In the genomic region with DNA sequence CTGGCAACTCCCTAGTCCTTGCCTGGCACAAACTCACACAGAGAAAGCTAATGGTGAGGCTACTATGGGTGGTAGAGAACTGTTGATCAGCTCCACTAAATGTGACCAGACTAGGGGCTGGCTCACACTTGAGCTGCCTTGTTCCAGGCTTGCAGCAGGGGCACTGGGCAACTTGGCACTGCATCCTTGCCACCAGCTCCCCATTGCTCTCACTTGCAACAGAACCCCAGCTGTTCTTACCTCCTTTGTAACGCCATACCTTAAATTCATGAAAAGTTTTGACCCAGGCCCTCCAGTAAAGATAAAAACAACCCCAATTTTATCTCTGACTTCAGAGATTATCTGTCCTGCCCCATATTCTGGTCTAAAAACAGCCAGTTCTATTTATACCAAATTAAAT, we compare ENCODE assay signal across 24 mouse cellular contexts.
"Had no signal": no experiment of that assay in that cellular context is flagged by ENCODE, and none has a peak within 500 bp of the region (broad histone marks: within the 10 kb centered on the region; RNA-seq: fewer than 3 reads in every experiment).

No protein-coding gene starts in this region.

- H3K27ac ChIP-seq: embryonic facial prominence, embryonic 10.5 days; embryonic facial prominence, embryonic 12.5 days; embryonic facial prominence, embryonic 13.5 days; embryonic facial prominence, embryonic 15.5 days; forebrain, embryonic 10.5 days; forebrain, embryonic 12.5 days; forebrain, embryonic 13.5 days; forebrain, embryonic 15.5 days; heart, adult 2 months; heart, embryonic 10.5 days had no signal

- H3K27me3 ChIP-seq: embryonic facial prominence, embryonic 12.5 days; embryonic facial prominence, embryonic 13.5 days; embryonic facial prominence, embryonic 15.5 days; forebrain, embryonic 12.5 days; forebrain, embryonic 13.5 days; forebrain, embryonic 15.5 days had no signal

- H3K36me3 ChIP-seq: embryonic facial prominence, embryonic 10.5 days; embryonic facial prominence, embryonic 12.5 days; embryonic facial prominence, embryonic 13.5 days; embryonic facial prominence, embryonic 15.5 days; forebrain, embryonic 10.5 days; forebrain, embryonic 12.5 days; forebrain, embryonic 15.5 days; heart, embryonic 10.5 days had no signal

- DNase-seq: cerebellum, adult 9-10 months; cerebellum, adult 9-11 months; cerebellum, postnatal 14 days; cerebellum, postnatal 25 days; cerebellum, postnatal 36 days; embryo, embryonic 11 days; forebrain, postnatal 0 days; gastrocnemius, postnatal 10 days; gastrocnemius, postnatal 14 days; gastrocnemius, postnatal 25 days; gastrocnemius, postnatal 36 days; heart, adult 11 months; heart, adult 18-20 months; heart, adult 2 months had no signal

- H3K4me2 ChIP-seq: embryonic facial prominence, embryonic 12.5 days; embryonic facial prominence, embryonic 13.5 days; embryonic facial prominence, embryonic 15.5 days; forebrain, embryonic 12.5 days; forebrain, embryonic 13.5 days; forebrain, embryonic 15.5 days had no signal

- H3K4me3 ChIP-seq: embryonic facial prominence, embryonic 10.5 days; embryonic facial prominence, embryonic 12.5 days; embryonic facial prominence, embryonic 13.5 days; embryonic facial prominence, embryonic 15.5 days; erythroblast, embryonic 14.5 days; forebrain, embryonic 10.5 days; forebrain, embryonic 12.5 days; forebrain, embryonic 13.5 days; forebrain, embryonic 15.5 days; heart, adult 2 months; heart, embryonic 10.5 days had no signal
